Mouse (Mus musculus): ENCODE measurements around the gene Harbi1. TPM values are rescaled to one million over a fixed set of nuclear protein-coding genes. Genes with fewer than 3 reads are reported as not detected.

Gene Harbi1
- 6.7 and 9.3 TPM in 2 replicates for polyA plus RNA-seq (2015; fragmentation: Nextera tagmentation; extraction: Ambion mirVana)

DNA sequence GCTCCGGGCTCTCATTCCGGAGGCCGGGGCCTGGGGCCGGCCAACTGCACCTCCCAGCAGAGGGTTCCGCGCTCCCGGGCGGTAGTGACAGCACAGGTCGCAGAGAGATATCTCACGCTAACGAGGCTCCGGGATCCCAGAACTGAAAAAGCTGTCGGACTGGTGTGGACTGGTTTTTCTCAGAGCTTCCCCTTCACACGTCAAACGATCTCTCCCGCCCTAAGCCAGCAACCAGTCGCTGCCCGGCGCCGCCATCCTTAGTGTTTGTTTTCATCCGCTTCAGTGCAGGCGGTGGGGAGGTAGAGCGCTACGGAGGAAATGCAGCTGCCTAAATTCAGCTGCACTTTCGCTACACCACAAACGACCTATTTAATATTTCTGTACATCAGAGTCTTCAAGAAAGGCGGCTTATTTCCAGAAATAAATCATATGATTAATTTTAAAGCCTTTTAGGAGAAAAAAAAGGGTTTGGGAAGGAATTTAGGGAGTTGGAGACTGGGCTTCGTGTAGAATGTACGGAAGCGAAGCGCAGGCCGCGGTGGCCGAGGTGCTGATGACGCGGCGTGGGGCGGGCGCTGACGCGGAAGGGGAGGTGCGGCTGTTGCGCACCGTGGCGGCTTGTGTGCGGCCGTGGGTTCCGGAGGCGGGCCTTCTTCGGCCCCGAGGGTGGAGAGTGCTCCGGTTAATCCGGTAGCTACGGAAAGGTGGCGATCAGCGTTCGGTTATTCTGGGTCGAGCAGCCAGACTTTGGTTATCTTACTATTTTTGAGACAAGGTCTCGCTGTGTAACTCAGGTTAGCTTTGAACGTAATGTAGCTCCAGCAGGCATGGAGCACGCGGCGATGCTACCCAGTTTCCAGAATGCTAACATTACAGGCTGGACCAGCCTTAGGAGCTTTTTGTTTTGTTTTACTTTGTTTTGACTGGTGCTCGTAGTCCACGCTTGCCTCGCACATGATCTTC is at the start of gene Harbi1, which contains the start of gene Atg13:
Gene Harbi1, plus strand, starts transcription at position 581 of the 963 bp plus-strand sequence.
Gene Atg13, minus strand, starts transcription at position 305 of the 963 bp plus-strand sequence.

GRCm38 (mm10) chr2:91729971-91730821 is 19.5 kb downstream of the Harbi1 start, which contains the start of gene Ambra1:
TSS of gene Ambra1 (plus strand) at chr2:91730134.

Other genes with a start within 250 kb of the Harbi1 start
- gene Ckap5, start 184.1 kb upstream of the Harbi1 start, polyA plus RNA-seq (2015; fragmentation: Nextera tagmentation; extraction: Ambion mirVana) = 46.3 and 47.0 TPM in 2 replicates
- 0.47 and 0.77 TPM in 2 replicates for gene F2, start 74.4 kb upstream of the Harbi1 start, polyA plus RNA-seq (2015; fragmentation: Nextera tagmentation; extraction: Ambion mirVana)
- gene Zfp408, start 61.1 kb upstream of the Harbi1 start, polyA plus RNA-seq (2015; fragmentation: Nextera tagmentation; extraction: Ambion mirVana) = 4.7 TPM in 2 replicates
- gene Arhgap1, start 61.0 kb upstream of the Harbi1 start, polyA plus RNA-seq (2015; fragmentation: Nextera tagmentation; extraction: Ambion mirVana) = 40.4 and 48.6 TPM in 2 replicates
- 10.0 and 12.2 TPM in 2 replicates for gene Atg13, start 276 bp upstream of the Harbi1 start, polyA plus RNA-seq (2015; fragmentation: Nextera tagmentation; extraction: Ambion mirVana)
- gene Ambra1, start 19.3 kb downstream of the Harbi1 start, polyA plus RNA-seq (2015; fragmentation: Nextera tagmentation; extraction: Ambion mirVana) = 5.9 and 6.6 TPM in 2 replicates
- 0.32 and 0.38 TPM in 2 replicates for gene Chrm4, start 216.4 kb downstream of the Harbi1 start, polyA plus RNA-seq (2015; fragmentation: Nextera tagmentation; extraction: Ambion mirVana)
- gene Mdk, start 221.4 kb downstream of the Harbi1 start, polyA plus RNA-seq (2015; fragmentation: Nextera tagmentation; extraction: Ambion mirVana) = 74.6 and 106 TPM in 2 replicates
- 1.1 TPM in 2 replicates for gene Gm9821, start 234.9 kb downstream of the Harbi1 start, polyA plus RNA-seq (2015; fragmentation: Nextera tagmentation; extraction: Ambion mirVana)